Mouse (Mus musculus) intestine, embryonic 15.5 days (tissue): ENCODE data around the gene Gm10486. TPM values are rescaled to one million over a fixed set of nuclear protein-coding genes. Genes with fewer than 3 reads are reported as not detected.
"Not testable (repeated sequence)": the region's sequence is repeated elsewhere in the genome, so short reads cannot be mapped to it uniquely, and the experiment has no call there.

Experiments used
- ATAC-seq: fragments of 200-750 bp; cut with Nextera tagmentation; 2 replicates; pipeline ENCODE4 v1.8.0; 2017; ENCODE audit warnings: moderate TSS enrichment, moderate library complexity
- H3K27ac ChIP-seq: fragments of 300-500 bp; sonication (generic); 2 replicates; pipeline ENCODE4 v1.5.1; 2015; ENCODE audit warnings: mild to moderate bottlenecking, inconsistent platforms
- H3K27me3 ChIP-seq: fragments of 300-500 bp; sonication (generic); replicated peaks from 2 replicates; pipeline ENCODE4 v1.6.1; 2015; ENCODE audit warnings: inconsistent platforms
- H3K36me3 ChIP-seq: fragments of 300-500 bp; sonication (generic); 2 replicates; pipeline ENCODE4 v1.6.1; 2015; ENCODE audit warnings: inconsistent platforms
- H3K4me1 ChIP-seq: fragments of 300-500 bp; sonication (generic); replicated peaks from 2 replicates; pipeline ENCODE4 v1.6.1; 2015; ENCODE audit warnings: inconsistent platforms
- H3K4me2 ChIP-seq: fragments of 300-500 bp; sonication (generic); replicated peaks from 2 replicates; pipeline ENCODE4 v1.6.1; 2015; ENCODE audit warnings: mild to moderate bottlenecking, inconsistent platforms
- H3K4me3 ChIP-seq: fragments of 300-500 bp; sonication (generic); replicated peaks from 2 replicates; pipeline ENCODE4 v1.5.1; 2015; ENCODE audit warnings: inconsistent platforms
- H3K9ac ChIP-seq: fragments of 300-500 bp; sonication (generic); 2 replicates; pipeline ENCODE4 v1.6.1; 2015; ENCODE audit warnings: inconsistent platforms
- H3K9me3 ChIP-seq: fragments of 300-500 bp; sonication (generic); 2 replicates; pipeline ENCODE4 v1.6.1; 2016; ENCODE audit warnings: inconsistent platforms
- WGBS: fragments of 180-500 bp; shearing (Covaris S2); methylation state at CpG from one replicate; pipeline ENCODE4 v1.1.7; 2015; 5-methylcytosine and 5-hydroxymethylcytosine counted together
- polyA plus RNA-seq: library from polyadenylated mRNA; unstranded; fragments of >200 nt; fragmentation: Nextera tagmentation; extraction: Ambion mirVana; gene quantifications from 2 replicates; pipeline ENCODE4 v1.2.1, GENCODE M21; 2015

Gm10486 gene
- not detected in 2 replicates for polyA plus RNA-seq

GRCm38 (mm10) chrX:35067084-35067483 lies at the start of gene Gm10486:
TSS of gene Gm10486 (plus strand) at chrX:35067384.
- WGBS, result no CpG with 5 or more reads among the region's 6 CpGs
- ATAC-seq, H3K27me3 ChIP-seq, H3K4me3 ChIP-seq, H3K9ac ChIP-seq, H3K27ac ChIP-seq, H3K4me1 ChIP-seq, H3K36me3 ChIP-seq, H3K4me2 ChIP-seq, H3K9me3 ChIP-seq: not testable (repeated sequence)
